12 mouse cellular contexts compared by ENCODE assay signal in genomic region chr9:27180492-27180891, GRCm38 (mm10). TPM values are rescaled to one million over a fixed set of nuclear protein-coding genes. Genes with fewer than 3 reads are reported as not detected.
DNase-seq lines count a peak whose midpoint lies in the region; ATAC-seq and TF ChIP-seq lines count a peak whose summit lies in the region.
"Had no signal": no experiment of that assay in that cellular context is flagged by ENCODE, and none has a peak within 500 bp of the region (broad histone marks: within the 10 kb centered on the region; RNA-seq: fewer than 3 reads in every experiment).

No protein-coding gene starts in this region.

- no peak for TF ChIP-seq POLR2A in heart, adult 2 months (IDR thresholded peaks at IDR 0.05; ENCODE audit: insufficient read depth, low read depth, low read length)
- TF ChIP-seq POLR2A in lung, adult 2 months (IDR thresholded peaks at IDR 0.05; ENCODE audit: borderline replicate concordance, extremely low read depth, low read depth, low read length): no peak
- no peak for TF ChIP-seq POLR2A in brain, embryonic 14.5 days (IDR thresholded peaks at IDR 0.05; ENCODE audit: borderline replicate concordance, extremely low read depth, insufficient read depth, insufficient read length, poor library complexity, severe bottlenecking)

- no peak overlapping the region for H3K9ac ChIP-seq in heart, adult 2 months (ENCODE audit: low read depth, low read length)
- no peak overlapping the region for H3K9ac ChIP-seq in heart, embryonic 12.5 days
- H3K9ac ChIP-seq: liver, embryonic 14.5 days; neural tube, embryonic 15.5 days had no signal

- H3K79me2 ChIP-seq in heart, adult 2 months (replicated peaks; ENCODE audit: control insufficient read depth, insufficient read depth, low read length): no peaks in the 10 kb centered on the region

- TF ChIP-seq EP300 in heart, adult 2 months (IDR thresholded peaks at IDR 0.05; ENCODE audit: insufficient read depth, low read depth, low read length): no peak

- no peak for ATAC-seq in heart, embryonic 12.5 days (ENCODE audit: insufficient number of reproducible peaks, low FRiP score)
- no peak for ATAC-seq in monocyte, adult 5-6 weeks (replicated peaks; ENCODE audit: insufficient number of reproducible peaks, low FRiP score, low TSS enrichment, poor library complexity, severe bottlenecking)
- ATAC-seq: activated CD4-positive, CD25-positive, alpha-beta regulatory T cell, adult 4 months had no signal

- TF ChIP-seq CTCF in heart, adult 2 months (IDR thresholded peaks at IDR 0.05): peak; percentile 47
- peak; percentile 10; the same call in 1 of the 2 replicates for TF ChIP-seq CTCF in lung, adult 2 months (IDR thresholded peaks at IDR 0.05; ENCODE audit: insufficient read depth, low read length)
- TF ChIP-seq CTCF in brain, embryonic 14.5 days (IDR thresholded peaks at IDR 0.05; ENCODE audit: borderline replicate concordance, extremely low read depth, insufficient read depth, insufficient read length): peak; percentile 45

- DNase-seq in heart, adult 2 months: no peak
- DNase-seq in lung, adult 2 months: no peak
- no peak for DNase-seq in lung, postnatal 25 days (ENCODE audit: low spot score)
- DNase-seq in brain, embryonic 14.5 days (ENCODE audit: low read depth): no peak
- DNase-seq in cerebellum, postnatal 25 days: peak; percentile 48 to 69
- DNase-seq: layer of hippocampus, adult 9-11 months; left cerebral cortex, postnatal 4 days had no signal

- H3K27me3 ChIP-seq in heart, adult 2 months (ENCODE audit: control insufficient read depth, insufficient read depth, low read length): no peaks in the 10 kb centered on the region
- H3K27me3 ChIP-seq in heart, embryonic 12.5 days (replicated peaks): no peaks in the 10 kb centered on the region

- intact Hi-C loops in heart, adult 2 months (cut with DNase I): no loop called here

- H3K9me3 ChIP-seq in heart, embryonic 12.5 days (replicated peaks): no peaks in the 10 kb centered on the region
- H3K9me3 ChIP-seq: neural tube, embryonic 15.5 days had no signal

- H3K27ac ChIP-seq in heart, adult 2 months: no peak overlapping the region
- no peak overlapping the region for H3K27ac ChIP-seq in heart, embryonic 12.5 days (ENCODE audit: poor library complexity, severe bottlenecking)
- H3K27ac ChIP-seq: liver, embryonic 14.5 days; neural tube, embryonic 15.5 days had no signal

- no peak overlapping the region for H3K4me3 ChIP-seq in heart, adult 2 months
- H3K4me3 ChIP-seq in heart, embryonic 12.5 days: no peak overlapping the region
- H3K4me3 ChIP-seq in lung, adult 2 months (replicated peaks; ENCODE audit: extremely low read depth, low read depth, low read length): no peak overlapping the region
- H3K4me3 ChIP-seq: neural tube, embryonic 15.5 days had no signal

- WGBS in heart, adult 2 months: 43% methylated on average over 3 of the region's 3 CpGs
- 50% methylated on average over 3 of the region's 3 CpGs for WGBS in heart, embryonic 12.5 days
- WGBS in lung, adult 2 months: 51% methylated on average over 3 of the region's 3 CpGs

- peaks cover 1% of the 10 kb centered on the region; the same call in 1 of the 2 replicates for H3K4me1 ChIP-seq in heart, adult 2 months (ENCODE audit: control insufficient read depth, insufficient read depth, low read length)
- H3K4me1 ChIP-seq in heart, embryonic 12.5 days (replicated peaks): no peaks in the 10 kb centered on the region
- no peaks in the 10 kb centered on the region for H3K4me1 ChIP-seq in lung, adult 2 months (ENCODE audit: control insufficient read depth, insufficient read depth, low read length)

- H3K4me2 ChIP-seq in heart, embryonic 12.5 days: no peak overlapping the region
- H3K4me2 ChIP-seq: neural tube, embryonic 15.5 days had no signal

- peaks cover 2% of the 10 kb centered on the region; the same call in 1 of the 2 replicates for H3K36me3 ChIP-seq in heart, adult 2 months (ENCODE audit: control insufficient read depth, insufficient read depth, low read length)
- no peaks in the 10 kb centered on the region for H3K36me3 ChIP-seq in heart, embryonic 12.5 days
- H3K36me3 ChIP-seq: neural tube, embryonic 15.5 days had no signal

RNA-seq across cellular contexts. Expression of gene Jam3, which starts 25.3 kb away (rescaled TPM):
- 10 to 100 TPM; 14.1 to 14.2 TPM for total RNA-seq in heart, adult 2 months (2021)
- polyA plus RNA-seq in heart, adult 2 months (2012; rRNA removed): 18.9 and 30.5 TPM in 2 replicates
- polyA plus RNA-seq in heart, embryonic 12.5 days (2016; fragmentation: Nextera tagmentation; extraction: Ambion mirVana): 47.4 and 50.0 TPM in 2 replicates
- polyA plus RNA-seq in lung, adult 2 months (2012; rRNA removed): 7.9 and 10.7 TPM in 2 replicates
- polyA plus RNA-seq in brain, embryonic 14.5 days (2012; rRNA removed): 53.5 and 63.4 TPM in 2 replicates
- 1.0 TPM in 1 of 3 replicates, not detected in the others for total RNA-seq in monocyte, adult 5-6 weeks (2017)

Comparison
In these comparisons a context has a peak if more than half of its experiments do, and no peak if none do; other contexts are left out.
1. DNase-seq: peak in cerebellum, postnatal 25 days (2 of 2); none in heart, adult 2 months (0 of 2), lung, adult 2 months (single experiment), lung, postnatal 25 days (single experiment) and brain, embryonic 14.5 days (single experiment).
2. Peak in every context shown above with its lines, with median percentiles within 50 percentile points of each other: CTCF ChIP-seq.